Mouse (Mus musculus) frontal cortex, adult 2 months (tissue): ENCODE measurements around the gene Galnt3. TPM values are rescaled to one million over a fixed set of nuclear protein-coding genes. Genes with fewer than 3 reads are reported as not detected.

Experiments used
- DNase-seq, 2 experiments: peaks; one replicate each; pipeline ENCODE4 v3.0.0; 2022; ENCODE audit warnings: low spot score in 1 of 2; ENCODE audit errors: extremely low spot score in 1 of 2
- polyA plus RNA-seq: library from polyadenylated mRNA; depleted of rRNA; stranded (reverse); fragments of >200 nt; gene quantifications from 2 replicates; pipeline ENCODE4 v1.2.3, GENCODE M21; 2012; rRNA removed

The Galnt3 gene
- 1.6 and 1.9 TPM in 2 replicates for polyA plus RNA-seq

GRCm38 (mm10) chr2:66124591-66125271 is at the start of gene Galnt3:
Gene Galnt3, minus strand, starts transcription at chr2:66124994.
- peak in 1 of 2 experiments; percentile 30 for DNase-seq

- peak in 1 of 2 experiments; percentile 52 for DNase-seq
Observed at GRCm38 (mm10) chr2:66173134-66173533, 48.3 kb upstream of the Galnt3 start.

GRCm38 (mm10) chr2:66171643-66172042 is 46.8 kb upstream of the Galnt3 start:
- no peak for DNase-seq

- DNase-seq: no peak
Observed at GRCm38 (mm10) chr2:66170721-66171120, 45.9 kb upstream of the Galnt3 start.

- DNase-seq: no peak
Observed at GRCm38 (mm10) chr2:66165025-66165424, 40.2 kb upstream of the Galnt3 start.

GRCm38 (mm10) chr2:66158140-66158915 is 33.5 kb upstream of the Galnt3 start:
- no peak for DNase-seq

GRCm38 (mm10) chr2:66151436-66151835 is 26.6 kb upstream of the Galnt3 start:
- no peak for DNase-seq

- no peak for DNase-seq
Observed at GRCm38 (mm10) chr2:66150531-66150930, 25.7 kb upstream of the Galnt3 start.

- DNase-seq: no peak
Observed at GRCm38 (mm10) chr2:66148654-66149230, 23.9 kb upstream of the Galnt3 start.

GRCm38 (mm10) chr2:66146473-66146872 is 21.7 kb upstream of the Galnt3 start:
- peak in 1 of 2 experiments; percentile 38 for DNase-seq

- DNase-seq: no peak
Observed at GRCm38 (mm10) chr2:66144770-66145169, 20.0 kb upstream of the Galnt3 start.

GRCm38 (mm10) chr2:66143284-66143683 is 18.5 kb upstream of the Galnt3 start:
- DNase-seq: no peak

- DNase-seq: no peak
Observed at GRCm38 (mm10) chr2:66142711-66143110, 17.9 kb upstream of the Galnt3 start.

- DNase-seq: no peak
Observed at GRCm38 (mm10) chr2:66142268-66142667, 17.5 kb upstream of the Galnt3 start.

GRCm38 (mm10) chr2:66140246-66140645 is 15.5 kb upstream of the Galnt3 start:
- DNase-seq: no peak

GRCm38 (mm10) chr2:66131862-66132544 is 7.2 kb upstream of the Galnt3 start:
- DNase-seq: no peak

GRCm38 (mm10) chr2:66128941-66129340 is 4.1 kb upstream of the Galnt3 start:
- no peak for DNase-seq

- DNase-seq: no peak
Observed at GRCm38 (mm10) chr2:66127541-66127940, 2.7 kb upstream of the Galnt3 start.

GRCm38 (mm10) chr2:66126936-66127335 is 2.1 kb upstream of the Galnt3 start:
- no peak for DNase-seq

- peak in 1 of 2 experiments; percentile 13 for DNase-seq
Observed at GRCm38 (mm10) chr2:66123756-66124589, 821 bp downstream of the Galnt3 start.
